ENCODE assay signal across 1 mouse cellular context in the genomic region with DNA sequence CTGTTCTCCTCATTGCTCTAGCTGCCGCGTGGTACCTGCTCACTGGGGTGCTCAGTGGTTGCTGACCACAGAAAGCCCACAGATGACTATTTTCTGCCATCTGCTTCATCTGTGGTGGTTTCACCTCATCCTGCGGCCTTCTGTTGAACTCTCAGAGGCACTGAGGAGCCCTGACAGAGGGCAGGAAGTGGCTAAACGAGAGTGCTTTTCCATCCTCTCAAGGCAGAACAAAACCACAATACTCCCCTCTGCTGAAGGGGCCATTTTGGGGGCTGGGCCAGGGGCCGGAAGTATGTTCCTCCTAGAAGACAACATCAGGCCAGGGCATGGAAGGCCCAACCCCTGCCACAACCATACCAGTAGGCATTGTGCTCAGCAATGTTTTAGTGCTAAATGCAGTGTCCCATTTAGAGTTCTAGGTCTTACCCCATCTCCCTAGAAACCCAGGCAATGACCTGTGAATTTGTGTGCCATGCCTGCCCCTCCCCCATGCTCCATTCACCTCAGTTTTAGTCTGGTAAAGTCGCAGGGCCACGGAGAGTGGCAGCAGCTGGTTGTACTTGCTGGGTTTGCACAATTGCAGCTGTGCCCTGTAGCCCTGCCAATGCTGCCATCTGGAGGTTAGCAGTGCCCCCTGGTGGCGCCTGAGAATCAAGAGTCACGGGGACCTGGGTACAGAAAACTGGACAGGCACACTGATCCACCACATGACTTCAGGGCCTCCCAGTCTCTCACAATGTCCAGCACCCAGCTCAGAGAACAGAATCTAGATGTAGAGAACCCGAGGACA.
TF ChIP-seq lines count a peak whose summit lies in the region.

No protein-coding gene starts in this region.

TF ChIP-seq in CH12.LX, 34 proteins besides CTCF, POLR2A, EP300 and RAD21:
- no peak for TF ChIP-seq NRF1 (IDR thresholded peaks at IDR 0.05; ENCODE audit: low read depth, low read length)
- TF ChIP-seq BHLHE40 (IDR thresholded peaks at IDR 0.05; ENCODE audit: low read depth, low read length) = peak; percentile 96
- peak; percentile 97 for TF ChIP-seq RCOR1 (conservative IDR thresholded peaks at IDR 0.05; ENCODE audit: low read depth, low read length)
- TF ChIP-seq MAZ (IDR thresholded peaks at IDR 0.05; ENCODE audit: low read depth, low read length) = peak; percentile 86
- TF ChIP-seq USF2 (conservative IDR thresholded peaks at IDR 0.05; ENCODE audit: low read depth, low read length) = no peak
- peak; percentile 27 for TF ChIP-seq USF1 (IDR thresholded peaks at IDR 0.05; ENCODE audit: low read depth, low read length)
- peak; percentile 89 for TF ChIP-seq JUN (IDR thresholded peaks at IDR 0.05; ENCODE audit: insufficient read depth, low read depth, low read length)
- TF ChIP-seq IRF4 (IDR thresholded peaks at IDR 0.05; ENCODE audit: low read depth, low read length) = peak; percentile 98
- peak; percentile 99 for TF ChIP-seq MAFK (IDR thresholded peaks at IDR 0.05; ENCODE audit: insufficient replicate concordance, low read length)
- no peak; the same call in 1 of the 2 replicates for TF ChIP-seq ZMIZ1 (IDR thresholded peaks at IDR 0.05; ENCODE audit: low read depth, low read length)
- peak; percentile 40; the same call in 1 of the 2 replicates for TF ChIP-seq HCFC1 (IDR thresholded peaks at IDR 0.05; ENCODE audit: low read depth, low read length)
- no peak for TF ChIP-seq GABPA (IDR thresholded peaks at IDR 0.05; ENCODE audit: insufficient replicate concordance, low read depth, low read length)
- TF ChIP-seq JUND (conservative IDR thresholded peaks at IDR 0.05; ENCODE audit: low read depth, low read length) = peak; percentile 76
- peak; percentile 94 for TF ChIP-seq MAX (IDR thresholded peaks at IDR 0.05; ENCODE audit: low read length)
- peak; percentile 75; the same call in 1 of the 2 replicates for TF ChIP-seq SIN3A (IDR thresholded peaks at IDR 0.05; ENCODE audit: low read length)
- TF ChIP-seq SMC3 (IDR thresholded peaks at IDR 0.05; ENCODE audit: low read depth, low read length) = peak; percentile 76
- no peak for TF ChIP-seq POLR2AphosphoS2 (IDR thresholded peaks at IDR 0.05; ENCODE audit: low read depth, low read length)
- peak; percentile 86 for TF ChIP-seq CHD2 (IDR thresholded peaks at IDR 0.05; ENCODE audit: low read length)
- TF ChIP-seq MYC (IDR thresholded peaks at IDR 0.05; ENCODE audit: low read depth, low read length) = peak; percentile 95
- no peak for TF ChIP-seq KAT2A (IDR thresholded peaks at IDR 0.05; ENCODE audit: insufficient replicate concordance, low read length)
- TF ChIP-seq ZKSCAN1 (IDR thresholded peaks at IDR 0.05; ENCODE audit: borderline replicate concordance, low read depth, low read length) = no peak
- TF ChIP-seq UBTF (IDR thresholded peaks at IDR 0.05; ENCODE audit: low read depth, low read length) = 0 out of 2 replicates have a peak, but pooled peaks have one; percentile 20
- no peak for TF ChIP-seq E2F4 (IDR thresholded peaks at IDR 0.05; ENCODE audit: insufficient replicate concordance, low read depth, low read length)
- TF ChIP-seq CHD1 (IDR thresholded peaks at IDR 0.05; ENCODE audit: low read depth, low read length) = peak; percentile 59; the same call in 1 of the 2 replicates
- no peak; the same call in 1 of the 2 replicates for TF ChIP-seq NELFE (IDR thresholded peaks at IDR 0.05; ENCODE audit: low read depth, low read length)
- peak; percentile 77 for TF ChIP-seq ELF1 (IDR thresholded peaks at IDR 0.05; ENCODE audit: low read depth, low read length)
- TF ChIP-seq ETS1 (conservative IDR thresholded peaks at IDR 0.05; ENCODE audit: low read depth, low read length) = peak; percentile 93
- no peak for TF ChIP-seq ZC3H11A (IDR thresholded peaks at IDR 0.05; ENCODE audit: low read depth, low read length)
- TF ChIP-seq PAX5 (IDR thresholded peaks at IDR 0.05; ENCODE audit: low read length) = no peak
- peak; percentile 72; the same call in 1 of the 2 replicates for TF ChIP-seq MXI1 (IDR thresholded peaks at IDR 0.05; ENCODE audit: low read depth, low read length)
- TF ChIP-seq TBP (conservative IDR thresholded peaks at IDR 0.05; ENCODE audit: low read depth, low read length) = no peak
- peak; percentile 99 for TF ChIP-seq TCF12 (IDR thresholded peaks at IDR 0.05; ENCODE audit: low read depth, low read length)
- peak; percentile 98 for TF ChIP-seq MEF2A (IDR thresholded peaks at IDR 0.05; ENCODE audit: borderline replicate concordance, low read depth, low read length)
- TF ChIP-seq ZNF384 (IDR thresholded peaks at IDR 0.05; ENCODE audit: low read depth, low read length) = peak; percentile 49; the same call in 1 of the 2 replicates
TF ChIP-seq in CH12.LX: peak in this region for 22.
